Mouse (Mus musculus): ENCODE data around the gene Nid2. TPM values are rescaled to one million over a fixed set of nuclear protein-coding genes. Genes with fewer than 3 reads are reported as not detected.

Gene Nid2
- polyA plus RNA-seq (2015; fragmentation: Nextera tagmentation; extraction: Ambion mirVana), result 37.9 and 47.4 TPM in 2 replicates

DNA sequence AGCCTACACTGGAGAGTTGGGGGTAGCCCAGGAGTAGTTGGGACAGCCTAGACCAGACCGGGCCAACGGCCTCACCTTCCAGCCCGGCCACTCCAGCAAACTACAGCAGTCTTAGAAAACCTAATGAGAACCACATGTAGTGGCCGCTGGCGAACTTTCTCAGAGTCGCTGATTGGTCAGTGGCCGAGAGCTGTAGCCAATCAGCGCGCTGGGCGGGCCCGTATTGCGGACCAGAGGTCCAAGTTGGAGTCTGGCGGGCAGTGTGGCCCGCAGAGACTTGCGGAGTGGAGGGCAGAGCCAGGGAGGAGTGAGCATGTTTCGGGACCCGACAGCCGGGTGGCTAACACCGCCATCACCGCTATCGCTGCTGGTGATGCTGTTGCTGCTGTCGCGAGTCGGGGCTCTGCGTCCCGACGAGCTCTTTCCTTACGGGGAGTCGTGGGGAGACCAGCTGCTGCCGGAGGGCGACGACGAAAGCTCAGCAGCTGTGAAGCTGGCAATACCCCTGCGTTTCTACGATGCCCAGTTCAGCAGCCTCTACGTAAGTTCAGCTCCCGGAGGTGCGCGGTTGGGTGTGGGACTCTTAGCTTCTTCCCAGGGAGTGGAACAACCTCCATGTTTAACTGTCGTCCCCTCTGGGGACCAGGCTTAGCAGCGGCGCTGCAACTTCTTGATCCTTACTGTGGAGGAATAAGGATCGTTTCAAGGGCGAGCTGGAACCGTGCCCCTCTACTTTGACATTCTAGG lies at the start of gene Nid2:
Gene Nid2 (plus strand): TSS at position 241 of the 747 bp plus-strand sequence.
- peaks cover 33% of the 10 kb centered on the region for H3K27me3 ChIP-seq (replicated peaks)
- H3K4me2 ChIP-seq, result peak within 1 kb of the TSS; percentile 83
- H3K9ac ChIP-seq (replicated peaks), result peak within 1 kb of the TSS; percentile 34
- ATAC-seq (ENCODE audit: low FRiP score), result peak; percentile 93
- H3K4me3 ChIP-seq (replicated peaks), result peak within 1 kb of the TSS; percentile 51
- H3K27ac ChIP-seq (replicated peaks), result 0 out of 2 replicates have a peak within 1 kb of the TSS, but pooled peaks have one; percentile 43
- WGBS, result under 1% methylated on average over 45 of the region's 45 CpGs
- peaks cover 26% of the 10 kb centered on the region for H3K4me1 ChIP-seq
- no peaks in the 10 kb centered on the region for H3K36me3 ChIP-seq
- H3K9me3 ChIP-seq (replicated peaks), result no peaks in the 10 kb centered on the region

DNA sequence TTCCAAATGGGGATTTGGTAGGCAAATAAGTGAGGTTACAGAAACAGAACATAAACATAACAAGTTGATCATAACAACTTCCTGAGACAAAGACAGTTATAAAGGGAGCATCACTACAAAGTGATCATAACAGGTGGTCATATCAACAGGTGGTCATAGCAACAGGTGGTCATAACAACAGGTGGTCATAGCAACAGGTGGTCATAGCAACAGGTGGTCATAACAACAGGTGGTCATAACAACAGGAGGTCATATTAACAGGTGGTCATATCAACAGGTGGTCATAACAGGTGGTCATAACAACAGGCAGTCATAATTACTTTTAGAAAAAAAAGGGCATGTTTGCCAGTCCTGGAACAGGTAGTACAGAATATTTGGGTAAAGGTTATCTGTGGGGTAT lies 49.5 kb upstream of the Nid2 start:
- H3K4me1 ChIP-seq, result peaks cover 5% of the 10 kb centered on the region; the same call in 1 of the 2 replicates
- no peaks in the 10 kb centered on the region for H3K9me3 ChIP-seq (replicated peaks)
- no peaks in the 10 kb centered on the region for H3K36me3 ChIP-seq
- H3K27ac ChIP-seq (replicated peaks), result no peak overlapping the region
- peaks cover 21% of the 10 kb centered on the region for H3K27me3 ChIP-seq (replicated peaks)
- H3K9ac ChIP-seq (replicated peaks), result no peak overlapping the region
- no peak overlapping the region for H3K4me3 ChIP-seq (replicated peaks)
- H3K4me2 ChIP-seq, result no peak overlapping the region
- no peak for ATAC-seq (ENCODE audit: low FRiP score)

DNA sequence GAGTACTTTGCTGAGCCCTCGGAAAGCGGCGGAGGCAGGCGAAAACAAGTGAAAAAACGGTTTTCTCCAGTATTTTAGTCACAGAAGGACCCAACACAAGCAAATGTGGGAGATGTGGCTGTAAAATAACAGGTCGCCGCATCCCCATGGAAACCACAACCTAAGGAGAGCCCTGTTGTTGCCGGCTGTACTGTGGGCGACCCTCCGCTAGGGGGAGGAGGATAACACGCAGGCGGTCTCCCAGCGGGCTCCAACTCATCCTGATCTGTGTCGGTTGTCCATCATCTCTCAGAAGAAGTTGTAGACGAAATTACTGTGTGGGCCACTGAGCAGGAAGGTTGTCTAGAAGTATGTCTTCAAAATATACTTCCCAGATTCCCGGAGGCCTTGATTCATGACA lies 45.4 kb upstream of the Nid2 start:
- Histone ChIP-seq H3K27ac (replicated peaks) (no peak overlapping the region), H3K36me3 (no peaks in the 10 kb centered on the region), H3K4me3 (replicated peaks) (no peak overlapping the region), H3K9ac (replicated peaks) (no peak overlapping the region), H3K27me3 (replicated peaks) (peaks cover 27% of the 10 kb centered on the region), H3K9me3 (replicated peaks) (no peaks in the 10 kb centered on the region), H3K4me2 (peak overlapping the region; percentile 36; the same call in 1 of the 2 replicates), H3K4me1 (peaks cover 19% of the 10 kb centered on the region)
- ATAC-seq (ENCODE audit: low FRiP score), result peak; percentile 79
- 6% methylated on average over 16 of the region's 16 CpGs for WGBS

DNA sequence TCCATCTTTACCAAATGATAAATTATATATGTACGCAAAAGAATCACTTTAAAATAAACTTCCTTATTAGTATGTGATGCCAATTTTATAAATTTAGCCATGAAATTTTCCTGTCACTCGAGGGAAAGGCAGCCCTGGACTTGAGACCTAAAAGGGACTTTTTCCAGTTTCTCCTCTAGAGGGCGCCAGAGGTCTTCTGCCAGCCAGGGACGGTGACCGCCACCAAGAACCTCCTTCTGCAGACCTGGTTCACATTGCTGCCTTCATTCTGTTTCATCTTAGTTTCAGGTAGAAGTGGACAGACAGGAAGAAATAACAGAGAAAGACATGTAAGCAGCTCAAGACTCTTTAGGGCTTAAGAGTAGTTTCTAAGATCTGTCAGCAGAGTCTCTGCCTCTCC lies 44.6 kb upstream of the Nid2 start:
- Histone ChIP-seq H3K27me3 (replicated peaks) (peaks cover 24% of the 10 kb centered on the region), H3K4me3 (replicated peaks) (no peak overlapping the region), H3K4me2 (no peak overlapping the region), H3K9ac (replicated peaks) (no peak overlapping the region), H3K36me3 (no peaks in the 10 kb centered on the region), H3K4me1 (peaks cover 19% of the 10 kb centered on the region), H3K27ac (replicated peaks) (no peak overlapping the region), H3K9me3 (replicated peaks) (no peaks in the 10 kb centered on the region)
- under 1% methylated on average over 5 of the region's 5 CpGs for WGBS
- ATAC-seq (ENCODE audit: low FRiP score), result peak; percentile 89

DNA sequence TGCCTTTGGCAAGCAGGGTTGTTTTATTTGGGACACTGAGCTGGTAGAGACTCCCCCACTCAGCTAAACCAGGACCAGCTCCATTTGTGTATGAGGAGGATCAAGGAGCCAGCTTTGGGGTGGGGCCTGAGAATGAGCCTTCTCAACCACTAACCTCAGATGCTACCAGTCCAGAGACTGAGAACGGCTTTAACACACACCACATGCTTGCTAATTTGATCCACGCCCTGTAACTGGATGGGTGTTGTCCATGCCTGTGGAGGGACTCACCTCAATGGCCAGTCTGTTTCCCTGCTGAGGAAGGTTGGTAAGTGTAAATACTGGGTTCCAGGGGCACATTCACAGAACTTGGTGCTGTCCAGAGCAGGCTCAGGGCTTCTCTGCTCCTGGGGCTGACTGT lies 44.1 kb upstream of the Nid2 start:
- peaks cover 24% of the 10 kb centered on the region for H3K27me3 ChIP-seq (replicated peaks)
- H3K4me1 ChIP-seq, result peaks cover 19% of the 10 kb centered on the region
- no peak overlapping the region for H3K9ac ChIP-seq (replicated peaks)
- H3K9me3 ChIP-seq (replicated peaks), result no peaks in the 10 kb centered on the region
- ATAC-seq (ENCODE audit: low FRiP score), result no peak
- H3K4me2 ChIP-seq, result no peak overlapping the region
- 59% methylated on average over 2 of the region's 2 CpGs for WGBS
- H3K36me3 ChIP-seq, result no peaks in the 10 kb centered on the region
- no peak overlapping the region for H3K4me3 ChIP-seq (replicated peaks)
- no peak overlapping the region for H3K27ac ChIP-seq (replicated peaks)

DNA sequence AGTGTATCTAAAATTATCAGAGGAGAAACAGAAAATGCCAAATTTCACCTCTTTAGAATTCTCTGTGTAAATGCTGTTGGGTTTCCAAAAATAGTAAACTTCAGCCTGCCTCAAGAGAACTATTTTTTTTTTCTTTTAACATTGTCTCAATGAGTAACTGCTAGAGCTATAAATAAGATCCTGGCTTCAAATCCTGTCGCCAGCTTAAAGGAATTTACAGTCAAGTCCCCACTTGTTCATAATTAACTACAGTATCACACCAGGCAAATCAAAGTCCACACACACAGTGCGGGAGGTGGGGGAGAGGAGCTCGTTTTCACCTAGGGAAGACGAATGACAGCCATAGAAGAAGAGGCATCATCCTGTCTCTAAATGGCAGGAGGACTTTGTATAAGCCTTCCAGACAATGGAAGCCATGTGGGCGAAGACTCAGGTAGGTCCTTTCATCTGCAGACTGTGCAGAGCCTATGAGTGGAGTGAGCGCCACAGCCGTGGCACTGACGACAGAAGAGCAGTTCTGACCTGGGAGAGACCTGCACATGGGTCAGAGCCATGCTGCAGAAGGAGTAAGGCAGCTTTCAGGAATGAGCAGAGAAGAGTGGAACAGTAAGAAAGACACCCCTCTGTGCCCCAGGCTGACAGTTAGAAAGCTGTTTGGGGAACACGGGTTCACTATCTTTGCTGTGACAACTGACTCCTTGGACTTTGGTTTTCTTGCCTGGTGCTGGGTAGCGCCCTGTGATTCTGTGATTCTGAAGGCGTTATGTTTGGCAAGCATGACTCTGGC lies 43.2 kb upstream of the Nid2 start:
- Histone ChIP-seq H3K27ac (replicated peaks) (no peak overlapping the region), H3K4me2 (no peak overlapping the region), H3K27me3 (replicated peaks) (peaks cover 20% of the 10 kb centered on the region), H3K9ac (replicated peaks) (no peak overlapping the region), H3K4me3 (replicated peaks) (no peak overlapping the region), H3K4me1 (peaks cover 19% of the 10 kb centered on the region), H3K9me3 (replicated peaks) (no peaks in the 10 kb centered on the region), H3K36me3 (no peaks in the 10 kb centered on the region)
- WGBS, result 61% methylated on average over 11 of the region's 11 CpGs
- ATAC-seq (ENCODE audit: low FRiP score), result no peak

DNA sequence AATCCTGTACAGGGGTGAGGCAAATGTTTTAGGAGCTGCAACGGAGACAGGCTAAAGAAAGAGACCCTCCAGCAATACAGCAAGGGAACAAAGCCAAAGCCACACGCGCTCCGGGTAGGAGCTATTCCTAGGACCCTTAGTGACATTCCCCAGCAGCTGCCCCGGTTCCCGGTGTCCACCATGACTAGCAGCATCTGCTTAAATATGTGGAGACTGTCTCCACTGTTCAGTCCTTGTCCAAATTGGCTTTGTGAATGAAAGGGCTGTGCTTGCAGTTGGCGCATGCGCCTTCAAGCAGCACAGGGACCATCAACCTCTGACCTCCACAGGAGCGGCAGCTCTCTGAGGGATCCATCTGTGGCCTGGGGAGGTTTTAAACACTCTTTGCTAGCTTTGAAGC lies 41.9 kb upstream of the Nid2 start:
- Histone ChIP-seq H3K4me3 (replicated peaks) (no peak overlapping the region), H3K9me3 (replicated peaks) (no peaks in the 10 kb centered on the region), H3K36me3 (no peaks in the 10 kb centered on the region), H3K4me2 (peak overlapping the region; percentile 31), H3K27ac (replicated peaks) (peak overlapping the region; percentile 3; the same call in 1 of the 2 replicates), H3K9ac (replicated peaks) (no peak overlapping the region), H3K27me3 (replicated peaks) (peaks cover 16% of the 10 kb centered on the region), H3K4me1 (peaks cover 19% of the 10 kb centered on the region)
- no peak for ATAC-seq (ENCODE audit: low FRiP score)
- 30% methylated on average over 9 of the region's 9 CpGs for WGBS

DNA sequence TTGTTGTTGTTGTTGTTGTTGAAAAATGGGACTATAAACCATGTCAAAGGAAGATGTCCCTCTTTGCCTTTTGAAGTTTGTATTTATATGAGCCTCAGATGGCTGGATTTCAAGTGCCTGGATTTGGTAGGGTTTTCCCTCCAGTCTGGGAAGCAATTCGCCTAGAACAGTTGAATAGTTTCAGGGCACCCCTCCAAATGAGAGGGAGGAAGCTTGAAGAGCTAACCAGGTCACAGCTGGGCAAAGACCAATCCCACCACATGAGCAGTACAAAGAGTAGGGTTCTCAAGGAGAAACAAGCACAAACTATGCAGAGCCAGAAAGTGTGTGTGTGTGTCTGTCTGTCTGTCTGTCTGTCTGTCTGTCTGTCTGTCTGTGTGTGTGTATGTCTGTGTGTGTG lies 39.3 kb upstream of the Nid2 start:
- no peak overlapping the region for H3K9ac ChIP-seq (replicated peaks)
- H3K27me3 ChIP-seq (replicated peaks), result peaks cover 8% of the 10 kb centered on the region; the same call in 1 of the 2 replicates
- H3K36me3 ChIP-seq, result no peaks in the 10 kb centered on the region
- H3K27ac ChIP-seq (replicated peaks), result no peak overlapping the region
- H3K4me3 ChIP-seq (replicated peaks), result no peak overlapping the region
- H3K4me1 ChIP-seq, result peaks cover 13% of the 10 kb centered on the region
- H3K9me3 ChIP-seq (replicated peaks), result no peaks in the 10 kb centered on the region
- no peak for ATAC-seq (ENCODE audit: low FRiP score)
- 67% methylated on average over 1 of the region's 1 CpGs for WGBS
- no peak overlapping the region for H3K4me2 ChIP-seq

DNA sequence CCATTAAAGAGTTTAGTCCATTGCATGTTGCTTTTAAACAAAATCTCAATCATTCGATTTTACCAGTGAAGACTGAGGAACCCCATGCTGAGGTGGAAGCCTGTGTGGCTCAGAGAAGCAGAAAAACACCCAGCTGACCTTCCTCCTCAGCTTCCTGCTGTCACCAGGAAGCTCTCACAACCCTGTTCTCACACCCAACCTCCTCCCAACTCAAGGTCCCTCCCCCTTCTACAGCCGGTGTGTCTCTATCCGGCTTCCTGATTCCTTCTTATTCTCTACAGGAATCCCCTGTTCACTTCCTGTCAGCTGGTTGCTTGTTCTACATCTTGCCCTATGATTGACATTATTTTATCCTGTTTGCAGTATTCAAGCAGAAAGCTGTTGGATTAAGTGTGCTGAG lies 38.0 kb upstream of the Nid2 start:
- Histone ChIP-seq H3K27ac (replicated peaks) (no peak overlapping the region), H3K9me3 (replicated peaks) (no peaks in the 10 kb centered on the region), H3K4me2 (no peak overlapping the region), H3K4me3 (replicated peaks) (no peak overlapping the region), H3K4me1 (peaks cover 10% of the 10 kb centered on the region), H3K9ac (replicated peaks) (no peak overlapping the region), H3K36me3 (no peaks in the 10 kb centered on the region), H3K27me3 (replicated peaks) (peaks cover 5% of the 10 kb centered on the region; the same call in 1 of the 2 replicates)
- WGBS, result 72% methylated on average over 3 of the region's 3 CpGs
- no peak for ATAC-seq (ENCODE audit: low FRiP score)

DNA sequence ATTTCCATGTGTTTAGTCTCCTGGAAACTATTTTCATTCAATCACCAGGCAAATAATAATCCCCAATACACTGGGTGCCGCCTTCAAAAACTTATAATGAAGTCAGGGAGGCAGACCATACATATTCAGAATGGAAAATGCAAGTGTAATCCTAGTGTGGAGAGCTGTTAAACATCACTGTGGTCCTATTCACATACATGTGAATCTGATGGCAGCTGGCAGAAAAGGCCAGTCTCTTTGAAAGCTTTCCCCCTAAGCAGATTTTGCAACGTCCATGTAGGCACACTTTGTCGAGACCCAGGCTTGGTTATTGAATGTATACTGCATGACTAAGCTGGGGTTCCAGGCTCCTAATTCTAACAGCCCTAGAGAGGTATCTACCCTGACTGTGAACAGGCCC lies 32.0 kb upstream of the Nid2 start:
- Histone ChIP-seq H3K27ac (replicated peaks) (no peak overlapping the region), H3K36me3 (no peaks in the 10 kb centered on the region), H3K9ac (replicated peaks) (no peak overlapping the region), H3K27me3 (replicated peaks) (no peaks in the 10 kb centered on the region), H3K4me1 (no peaks in the 10 kb centered on the region), H3K9me3 (replicated peaks) (no peaks in the 10 kb centered on the region), H3K4me2 (no peak overlapping the region), H3K4me3 (replicated peaks) (no peak overlapping the region)
- WGBS, result 66% methylated on average over 3 of the region's 3 CpGs
- ATAC-seq (ENCODE audit: low FRiP score), result no peak

DNA sequence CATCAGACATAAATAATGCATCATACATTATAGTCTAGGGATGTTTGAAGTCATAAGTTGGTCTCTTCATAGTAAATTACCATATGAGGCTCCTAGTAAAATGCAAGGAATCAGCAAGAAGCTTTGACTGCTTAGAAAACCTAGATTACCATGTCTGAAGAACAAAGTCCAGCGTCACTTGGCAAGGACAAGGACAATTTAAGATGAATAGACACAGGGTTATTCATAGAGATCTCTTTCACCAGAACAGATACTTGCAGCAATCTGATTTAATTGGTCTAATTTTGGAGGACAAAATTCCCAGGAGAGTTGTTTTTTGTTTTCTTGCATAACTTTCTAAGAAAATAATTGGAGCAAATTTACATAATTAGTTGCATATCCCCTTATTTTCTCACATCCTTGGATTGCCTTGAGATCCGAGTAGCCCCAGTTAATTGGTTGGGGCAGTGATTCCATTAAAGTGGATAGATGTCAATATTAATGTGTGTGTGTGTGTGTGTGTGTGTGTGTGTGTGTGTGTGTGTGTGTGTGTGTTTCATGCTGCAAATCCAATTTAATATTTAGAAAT lies 30.9 kb upstream of the Nid2 start:
- Histone ChIP-seq H3K4me1 (no peaks in the 10 kb centered on the region), H3K9ac (replicated peaks) (no peak overlapping the region), H3K27ac (replicated peaks) (no peak overlapping the region), H3K9me3 (replicated peaks) (no peaks in the 10 kb centered on the region), H3K4me3 (replicated peaks) (no peak overlapping the region), H3K36me3 (no peaks in the 10 kb centered on the region), H3K4me2 (no peak overlapping the region), H3K27me3 (replicated peaks) (no peaks in the 10 kb centered on the region)
- ATAC-seq (ENCODE audit: low FRiP score), result no peak
- 49% methylated on average over 2 of the region's 2 CpGs for WGBS

DNA sequence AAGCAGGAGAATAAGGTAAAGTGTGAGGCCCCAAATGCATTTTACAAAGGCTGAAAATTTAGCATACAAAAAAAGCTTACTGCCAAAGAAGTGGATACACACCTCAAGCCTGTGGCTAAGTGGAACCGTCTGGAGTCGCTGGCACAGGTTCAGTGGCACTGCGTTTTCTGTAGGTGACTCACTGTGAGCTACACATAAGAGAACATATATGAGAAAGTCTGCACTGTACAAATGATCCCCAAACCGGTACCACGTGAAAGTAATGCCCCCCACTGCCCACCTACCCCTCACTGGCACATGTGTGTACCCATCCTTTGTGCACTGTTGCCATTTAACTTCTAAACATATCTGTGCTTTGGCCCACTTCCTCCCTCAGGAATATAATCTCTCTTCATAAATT lies 22.8 kb upstream of the Nid2 start:
- H3K4me2 ChIP-seq, result no peak overlapping the region
- ATAC-seq (ENCODE audit: low FRiP score), result no peak
- H3K4me3 ChIP-seq (replicated peaks), result no peak overlapping the region
- no peaks in the 10 kb centered on the region for H3K4me1 ChIP-seq
- H3K9me3 ChIP-seq (replicated peaks), result no peaks in the 10 kb centered on the region
- no peaks in the 10 kb centered on the region for H3K27me3 ChIP-seq (replicated peaks)
- no peaks in the 10 kb centered on the region for H3K36me3 ChIP-seq
- 85% methylated on average over 5 of the region's 5 CpGs for WGBS
- H3K27ac ChIP-seq (replicated peaks), result no peak overlapping the region
- no peak overlapping the region for H3K9ac ChIP-seq (replicated peaks)
